Mouse (Mus musculus) adrenal gland (tissue): ENCODE measurements at regions not wholly inside any gene's neighbourhood (a gene's known extent, or its start where the extent isn't known, plus 50 kb on each side); places are given as distances from the start of the nearest gene placed in this dataset.

Source experiments
- intact Hi-C: fragments of 180-260 bp; cut with DNase I; formaldehyde crosslinking; loops from one replicate; pipeline ENCODE4 v1.15.1; 2025

GRCm38 (mm10) chr13:103683169-103683568, 91.2 kb downstream of the Srek1 start:
- intact Hi-C loops: no loop called here

GRCm38 (mm10) chr13:103680740-103681139, 93.7 kb downstream of the Srek1 start:
- intact Hi-C loops: no loop called here

- intact Hi-C loops: no loop called here
Observed at GRCm38 (mm10) chr13:103680052-103680451, 94.4 kb downstream of the Srek1 start.

- intact Hi-C loops: no loop called here
Observed at GRCm38 (mm10) chr13:103676831-103677230, 97.6 kb downstream of the Srek1 start.

- intact Hi-C loops: no loop called here
Observed at GRCm38 (mm10) chr13:103676221-103676620, 98.2 kb downstream of the Srek1 start.

- intact Hi-C loops: no loop called here
Observed at GRCm38 (mm10) chr13:103670611-103671010, 103.8 kb downstream of the Srek1 start.

- intact Hi-C loops: no loop called here
Observed at GRCm38 (mm10) chr13:103669856-103670255, 104.6 kb downstream of the Srek1 start.

GRCm38 (mm10) chr13:103667749-103668148, 106.7 kb downstream of the Srek1 start:
- intact Hi-C loops: no loop called here

GRCm38 (mm10) chr13:103660248-103660996, 114.0 kb downstream of the Srek1 start:
- intact Hi-C loops: no loop called here

- intact Hi-C loops: no loop called here
Observed at GRCm38 (mm10) chr13:103655966-103656365, 118.4 kb downstream of the Srek1 start.

GRCm38 (mm10) chr13:103653216-103653615, 121.2 kb downstream of the Srek1 start:
- intact Hi-C loops: no loop called here

- intact Hi-C loops: no loop called here
Observed at GRCm38 (mm10) chr13:103649383-103649782, 125.0 kb downstream of the Srek1 start.

- intact Hi-C loops: no loop called here
Observed at GRCm38 (mm10) chr13:103648016-103648415, 126.4 kb downstream of the Srek1 start.

- intact Hi-C loops: no loop called here
Observed at GRCm38 (mm10) chr13:103646035-103646434, 128.4 kb downstream of the Srek1 start.

- intact Hi-C loops: loop anchor here (1.0 to 5.0 kb wide), 2 partner anchors 312 to 471 kb away; partner anchors contain the start of gene Mast4
Observed at GRCm38 (mm10) chr13:103643993-103644722, 130.2 kb downstream of the Srek1 start.

- intact Hi-C loops: loop anchor here (1.0 to 5.0 kb wide), 2 partner anchors 311 to 470 kb away; partner anchors contain the start of gene Mast4
Observed at GRCm38 (mm10) chr13:103643486-103643885, 130.9 kb downstream of the Srek1 start.

- intact Hi-C loops: loop anchor here (1.0 to 5.0 kb wide), 2 partner anchors 310 to 469 kb away; partner anchors contain the start of gene Mast4
Observed at GRCm38 (mm10) chr13:103642542-103643375, 131.6 kb downstream of the Srek1 start.

GRCm38 (mm10) chr13:103638038-103638437, 136.4 kb downstream of the Srek1 start:
- intact Hi-C loops: no loop called here

GRCm38 (mm10) chr13:103637414-103637813, 137.0 kb downstream of the Srek1 start:
- intact Hi-C loops: no loop called here

GRCm38 (mm10) chr13:103636595-103636994, 137.8 kb downstream of the Srek1 start:
- intact Hi-C loops: no loop called here

- intact Hi-C loops: no loop called here
Observed at GRCm38 (mm10) chr13:103623810-103624209, 150.6 kb downstream of the Srek1 start.
